Mouse (Mus musculus) T-cell, adult 66 days (primary cell): ENCODE measurements around the gene Ppif. TPM values are rescaled to one million over a fixed set of nuclear protein-coding genes. Genes with fewer than 3 reads are reported as not detected.

Experiments used
- total RNA-seq, 2 experiments: library from RNA; stranded (reverse); gene quantifications; 3 replicates in 1 of 2; 4 replicates in 1 of 2; pipeline ENCODE4 v1.2.4; 2023

Gene Ppif
- total RNA-seq, result 10 to 100 TPM; 36.3 to 36.6 TPM

DNA sequence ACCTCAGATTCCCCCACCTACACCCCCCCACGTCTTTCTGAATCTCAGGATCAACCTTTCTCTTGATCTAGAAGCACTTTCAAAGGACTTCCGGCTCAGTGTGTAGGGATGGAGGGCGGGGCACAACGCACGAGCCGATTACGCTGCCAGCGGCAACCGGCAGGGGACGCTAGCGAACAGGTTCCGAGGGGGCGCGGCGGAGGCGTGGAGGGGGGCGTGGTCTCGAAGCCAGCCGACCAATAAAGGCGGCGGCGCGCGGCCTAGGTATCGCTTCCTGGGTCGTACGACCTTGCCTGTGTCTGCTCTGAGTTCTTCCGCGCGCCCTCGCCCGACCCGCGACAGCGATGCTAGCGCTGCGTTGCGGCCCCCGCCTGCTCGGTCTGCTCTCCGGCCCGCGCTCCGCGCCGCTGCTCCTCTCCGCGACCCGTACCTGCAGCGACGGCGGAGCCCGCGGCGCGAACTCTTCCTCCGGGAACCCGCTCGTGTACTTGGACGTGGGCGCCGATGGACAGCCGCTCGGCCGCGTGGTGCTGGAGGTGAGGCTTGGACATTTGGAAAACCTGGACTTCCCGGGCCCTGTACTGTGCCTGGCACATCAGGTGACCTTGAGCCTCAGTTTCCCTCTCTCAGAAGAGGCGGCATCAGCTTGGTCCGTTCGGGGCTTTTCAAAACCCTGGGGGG lies at the start of gene Ppif:
TSS of gene Ppif (plus strand) at position 267 of the 681 bp plus-strand sequence.

Other genes with a start within 250 kb of the Ppif start
- gene Zmiz1, start 235.0 kb upstream of the Ppif start, total RNA-seq, result 10 to 100 TPM; 86.8 to 86.9 TPM
- gene Zcchc24, start 74.9 kb downstream of the Ppif start, total RNA-seq, result 1 to 10 TPM; 2.1 to 2.4 TPM
- 10 to 100 TPM; 87.6 to 89.9 TPM for gene Anxa11, start 148.0 kb downstream of the Ppif start, total RNA-seq
- not detected for gene Plac9a, start 208.9 kb downstream of the Ppif start, total RNA-seq
- gene Tmem254a, start 233.5 kb downstream of the Ppif start, total RNA-seq, result 10 to 100 TPM in 1 of 2 experiments, 1 to 10 TPM in 1; 5.3 to 10.8 TPM
- gene Cphx1, start 244.2 kb downstream of the Ppif start, total RNA-seq, result not detected